Mouse (Mus musculus) macrophage (primary cell): ENCODE measurements around the gene 4933402E13Rik. TPM values are rescaled to one million over a fixed set of nuclear protein-coding genes. Genes with fewer than 3 reads are reported as not detected.

ENCODE experiments used
- H3K27ac ChIP-seq: fragments of 350-480 bp; formaldehyde crosslinking; 2 replicates; pipeline ENCODE4 v1.9.0; 2021
- H3K36me3 ChIP-seq: fragments of 350-480 bp; formaldehyde crosslinking; 2 replicates; pipeline ENCODE4 v1.9.0; 2021; ENCODE audit errors: inconsistent target
- H3K4me3 ChIP-seq: fragments of 350-480 bp; formaldehyde crosslinking; 2 replicates; pipeline ENCODE4 v1.9.0; 2021; ENCODE audit errors: inconsistent target
- H3K79me2 ChIP-seq: fragments of 350-480 bp; formaldehyde crosslinking; 2 replicates; pipeline ENCODE4 v1.9.0; 2021; ENCODE audit errors: inconsistent target
- WGBS: methylation state at CpG from one replicate; pipeline ENCODE4 v1.1.7; 2026; ENCODE audit warnings: inconsistent platforms; ENCODE audit not compliant: missing documents; 5-methylcytosine and 5-hydroxymethylcytosine counted together
- polyA plus RNA-seq: library from polyadenylated mRNA; stranded (reverse); fragments of 250-400 nt; gene quantifications from 3 replicates; pipeline ENCODE4 v1.2.4, GENCODE M21; 2018; ENCODE audit warnings: inconsistent platforms
- total RNA-seq, 78 experiments: library from RNA; depleted of rRNA; stranded (reverse); fragments of 250-400 nt; gene quantifications; 1 replicate in 9 of 78; 2 replicates in 24 of 78; 3 replicates in 43 of 78; 4 replicates in 2 of 78; pipeline ENCODE4 v1.2.4; 2018; ENCODE audit warnings: inconsistent platforms in 56 of 78

The 4933402E13Rik gene
- total RNA-seq (2018; cell fraction: chromatin; rRNA removed) = not detected
- not detected for total RNA-seq (2018; cell fraction: cytosol; rRNA removed)
- total RNA-seq (2018; cell fraction: nucleus; rRNA removed) = not detected
- not detected in 3 replicates for polyA plus RNA-seq

- Histone ChIP-seq H3K79me2 (no peaks in the 10 kb centered on the region), H3K36me3 (no peaks in the 10 kb centered on the region)
- 85% methylated on average over 8 of the region's 8 CpGs for WGBS
Observed at GRCm38 (mm10) chrX:62283199-62283598, at the start of gene 4933402E13Rik. 4933402E13Rik (plus strand) TSS chrX:62283499.

More at GRCm38 (mm10) chrX:62283199-62283598, at the start of gene 4933402E13Rik:
- H3K27ac ChIP-seq = no peak within 1 kb of the TSS
- no peak within 1 kb of the TSS for H3K4me3 ChIP-seq

Other genes with a start within 250 kb of the 4933402E13Rik start
- not detected in 3 replicates for gene 4931400O07Rik, start 184.5 kb downstream of the 4933402E13Rik start, polyA plus RNA-seq